In genomic region chr4:59569538-59569937, GRCm38 (mm10) we compare ENCODE assay signal across 9 mouse cellular contexts. TPM values are rescaled to one million over a fixed set of nuclear protein-coding genes. Genes with fewer than 3 reads are reported as not detected.
DNase-seq lines count a peak whose midpoint lies in the region; ATAC-seq lines count a peak whose summit lies in the region.
"Had no signal": no experiment of that assay in that cellular context is flagged by ENCODE, and none has a peak within 500 bp of the region (broad histone marks: within the 10 kb centered on the region; RNA-seq: fewer than 3 reads in every experiment).

No protein-coding gene starts in this region.

- H3K4me1 ChIP-seq in forebrain, embryonic 11.5 days (replicated peaks; ENCODE audit: control insufficient read depth, insufficient read depth, low read length): no peaks in the 10 kb centered on the region
- no peaks in the 10 kb centered on the region for H3K4me1 ChIP-seq in hindbrain, embryonic 11.5 days (replicated peaks; ENCODE audit: control insufficient read depth, insufficient read depth, low read length)
- H3K4me1 ChIP-seq: limb, embryonic 15.5 days had no signal

- ATAC-seq in forebrain, embryonic 11.5 days (replicated peaks; ENCODE audit: low FRiP score): no peak
- no peak for ATAC-seq in hindbrain, embryonic 11.5 days (ENCODE audit: low FRiP score)

- H3K27ac ChIP-seq in forebrain, embryonic 11.5 days (ENCODE audit: low read depth, low read length): no peak overlapping the region
- no peak overlapping the region for H3K27ac ChIP-seq in hindbrain, embryonic 11.5 days (ENCODE audit: low read depth, low read length)
- H3K27ac ChIP-seq: limb, embryonic 15.5 days had no signal

- no peaks in the 10 kb centered on the region for H3K36me3 ChIP-seq in forebrain, embryonic 11.5 days (ENCODE audit: control insufficient read depth, insufficient read depth, low read length)
- H3K36me3 ChIP-seq in hindbrain, embryonic 11.5 days (ENCODE audit: control insufficient read depth, insufficient read depth, low read length): no peaks in the 10 kb centered on the region
- H3K36me3 ChIP-seq: limb, embryonic 15.5 days had no signal

- no peaks in the 10 kb centered on the region for H3K9me3 ChIP-seq in forebrain, embryonic 11.5 days (ENCODE audit: control insufficient read depth, low read length)
- H3K9me3 ChIP-seq in hindbrain, embryonic 11.5 days (ENCODE audit: control insufficient read depth, low read length): no peaks in the 10 kb centered on the region
- H3K9me3 ChIP-seq: limb, embryonic 15.5 days had no signal

- 8% methylated on average over 7 of the region's 7 CpGs for WGBS in forebrain, embryonic 11.5 days
- 7% methylated on average over 7 of the region's 7 CpGs for WGBS in hindbrain, embryonic 11.5 days

- H3K9ac ChIP-seq in forebrain, embryonic 11.5 days (ENCODE audit: low read length): no peak overlapping the region
- no peak overlapping the region for H3K9ac ChIP-seq in hindbrain, embryonic 11.5 days (ENCODE audit: low read depth, low read length)
- H3K9ac ChIP-seq: limb, embryonic 15.5 days had no signal

- H3K4me2 ChIP-seq in forebrain, embryonic 11.5 days (ENCODE audit: low read depth, low read length, severe bottlenecking): no peak overlapping the region
- H3K4me2 ChIP-seq in hindbrain, embryonic 11.5 days (replicated peaks; ENCODE audit: low read depth, low read length): no peak overlapping the region
- H3K4me2 ChIP-seq: limb, embryonic 15.5 days had no signal

- H3K4me3 ChIP-seq in forebrain, embryonic 11.5 days (ENCODE audit: low read depth, low read length): no peak overlapping the region
- H3K4me3 ChIP-seq in hindbrain, embryonic 11.5 days (ENCODE audit: low read depth, low read length): no peak overlapping the region
- H3K4me3 ChIP-seq: limb, embryonic 15.5 days had no signal

- DNase-seq in MEL-GATA-1-ER (ENCODE audit: extremely low read depth, low read depth): peak; percentile 83
- peak; percentile 93 for DNase-seq in c-Kit-positive CD71-negative TER-119-negative erythroid progenitor cells, embryonic 14.5 days (ENCODE audit: low read depth)
- DNase-seq in forebrain, embryonic 11.5 days (ENCODE audit: low spot score): peak; percentile 81
- DNase-seq in hindbrain, embryonic 11.5 days (ENCODE audit: low spot score): peak; percentile 88
- DNase-seq in layer of hippocampus, postnatal 36 days: peak; percentile 53 to 68
- DNase-seq in lung, postnatal 36 days: peak; percentile 91
- peak; percentile 58 for DNase-seq in retina, postnatal 7 days (ENCODE audit: low read depth, low spot score)
- DNase-seq in urinary bladder, postnatal 25 days (ENCODE audit: low spot score): peak; percentile 65

- no peaks in the 10 kb centered on the region for H3K27me3 ChIP-seq in forebrain, embryonic 11.5 days (ENCODE audit: control insufficient read depth, insufficient read depth, low read length)
- H3K27me3 ChIP-seq in hindbrain, embryonic 11.5 days (ENCODE audit: control insufficient read depth, insufficient read depth, low read length): no peaks in the 10 kb centered on the region
- H3K27me3 ChIP-seq: limb, embryonic 15.5 days had no signal

RNA-seq across cellular contexts. Expression of gene Hsdl2, which starts 11.8 kb away (rescaled TPM):
- 27.7 and 28.1 TPM in 2 replicates for polyA plus RNA-seq in forebrain, embryonic 11.5 days (2014; fragmentation: Nextera tagmentation; extraction: Ambion mirVana)
- polyA plus RNA-seq in hindbrain, embryonic 11.5 days (2014; fragmentation: Nextera tagmentation; extraction: Ambion mirVana): 39.4 and 42.0 TPM in 2 replicates
- total RNA-seq in layer of hippocampus, postnatal 36 days (2021): 10 to 100 TPM; 28.2 to 29.0 TPM

RNA-seq across cellular contexts. Expression of gene Ptbp3, which starts 20.4 kb away (rescaled TPM):
- polyA plus RNA-seq in forebrain, embryonic 11.5 days (2014; fragmentation: Nextera tagmentation; extraction: Ambion mirVana): 30.3 TPM in 2 replicates
- polyA plus RNA-seq in hindbrain, embryonic 11.5 days (2014; fragmentation: Nextera tagmentation; extraction: Ambion mirVana): 39.7 and 40.2 TPM in 2 replicates
- 10 to 100 TPM; 35.1 to 39.8 TPM for total RNA-seq in layer of hippocampus, postnatal 36 days (2021)

RNA-seq across cellular contexts. Expression of gene E130308A19Rik, which starts 56.5 kb away (rescaled TPM):
- 53.7 and 58.6 TPM in 2 replicates for polyA plus RNA-seq in forebrain, embryonic 11.5 days (2014; fragmentation: Nextera tagmentation; extraction: Ambion mirVana)
- polyA plus RNA-seq in hindbrain, embryonic 11.5 days (2014; fragmentation: Nextera tagmentation; extraction: Ambion mirVana): 56.6 and 58.0 TPM in 2 replicates
- total RNA-seq in layer of hippocampus, postnatal 36 days (2021): 10 to 100 TPM; 12.6 to 15.9 TPM
